Mouse (Mus musculus) lung, postnatal 0 days (tissue): Measurements from ENCODE around the gene Arhgap15. TPM values are rescaled to one million over a fixed set of nuclear protein-coding genes. Genes with fewer than 3 reads are reported as not detected.

Experiments
- ATAC-seq: fragments of 200-750 bp; cut with Nextera tagmentation; 2 replicates; pipeline ENCODE4 v1.8.0; 2017; ENCODE audit warnings: moderate library complexity
- DNase-seq: peaks from one replicate; pipeline ENCODE4 v3.0.0-alpha.2; 2016; ENCODE audit warnings: low spot score
- H3K27ac ChIP-seq: fragments of 300-500 bp; sonication (generic); 2 replicates; pipeline ENCODE4 v1.5.1; 2014; ENCODE audit warnings: antibody characterized with exemption, mild to moderate bottlenecking, low read length, mixed read lengths
- H3K27me3 ChIP-seq: fragments of 300-500 bp; sonication (generic); replicated peaks from 2 replicates; pipeline ENCODE4 v1.6.1; 2014; ENCODE audit warnings: low read length, mixed read lengths; ENCODE audit not compliant: insufficient read depth
- H3K36me3 ChIP-seq: fragments of 300-500 bp; sonication (generic); 2 replicates; pipeline ENCODE4 v1.6.1; 2014; ENCODE audit warnings: low read length, mixed read lengths; ENCODE audit not compliant: insufficient read depth
- H3K4me1 ChIP-seq: fragments of 300-500 bp; sonication (generic); 2 replicates; pipeline ENCODE4 v1.6.1; 2014; ENCODE audit warnings: antibody characterized with exemption, low read depth, low read length, mixed read lengths; ENCODE audit not compliant: insufficient read depth
- H3K4me2 ChIP-seq: fragments of 300-500 bp; sonication (generic); replicated peaks from 2 replicates; pipeline ENCODE4 v1.6.1; 2014; ENCODE audit warnings: low read depth, mild to moderate bottlenecking, low read length, moderate library complexity, mixed read lengths
- H3K4me3 ChIP-seq: fragments of 300-500 bp; sonication (generic); 2 replicates; pipeline ENCODE4 v1.5.1; 2014; ENCODE audit warnings: low read depth, low read length
- H3K9ac ChIP-seq: fragments of 300-500 bp; sonication (generic); replicated peaks from 2 replicates; pipeline ENCODE4 v1.6.1; 2014; ENCODE audit warnings: low read depth, mild to moderate bottlenecking
- H3K9me3 ChIP-seq: fragments of 300-500 bp; sonication (generic); 2 replicates; pipeline ENCODE4 v1.6.1; 2016; ENCODE audit warnings: low read length, mixed read lengths
- CTCF ChIP-seq: IDR thresholded peaks from 2 replicates; pipeline ENCODE4 v1.5.1; 2016; ENCODE audit warnings: antibody characterized with exemption, mild to moderate bottlenecking
- EP300 ChIP-seq: IDR thresholded peaks from 2 replicates; pipeline ENCODE4 v1.6.1; 2016; ENCODE audit warnings: antibody characterized with exemption, mild to moderate bottlenecking, control low read depth
- WGBS: fragments of 180-500 bp; shearing (Covaris S2); extraction: QIAGEN DNeasy Blood & Tissue Kit; methylation state at CpG from one replicate; pipeline ENCODE4 v1.1.7; 2014; 5-methylcytosine and 5-hydroxymethylcytosine counted together
- polyA plus RNA-seq: library from polyadenylated mRNA; unstranded; fragments of >200 nt; fragmentation: Nextera tagmentation; extraction: Ambion mirVana; gene quantifications from 2 replicates; pipeline ENCODE4 v1.2.1, GENCODE M21; 2015

The Arhgap15 gene
- polyA plus RNA-seq, 1 experiment from 2014 or later = 1.5 TPM

- DNase-seq (peak; percentile 44), ATAC-seq (peak; percentile 72)
- no peaks in the 10 kb centered on the region for H3K27me3 ChIP-seq
- no peak overlapping the region for H3K9ac ChIP-seq
- TF ChIP-seq CTCF (no peak), EP300 (no peak)
- no peak overlapping the region for H3K4me3 ChIP-seq
- H3K4me1 ChIP-seq = no peaks in the 10 kb centered on the region
- H3K9me3 ChIP-seq = no peaks in the 10 kb centered on the region
- H3K27ac ChIP-seq = no peak overlapping the region
- WGBS = 65% methylated on average over 11 of the region's 11 CpGs
- no peak overlapping the region for H3K4me2 ChIP-seq
- H3K36me3 ChIP-seq = no peaks in the 10 kb centered on the region
Observed at GRCm38 (mm10) chr2:44310095-44310748, 561.6 kb downstream of the Arhgap15 start.

GRCm38 (mm10) chr2:44311216-44311615, 562.6 kb downstream of the Arhgap15 start:
- Histone ChIP-seq H3K27ac (no peak overlapping the region), H3K36me3 (no peaks in the 10 kb centered on the region), H3K9me3 (no peaks in the 10 kb centered on the region), H3K4me3 (no peak overlapping the region; the same call in 1 of the 2 replicates), H3K27me3 (no peaks in the 10 kb centered on the region), H3K9ac (no peak overlapping the region), H3K4me2 (0 out of 2 replicates have a peak overlapping the region, but pooled peaks have one; percentile 25), H3K4me1 (no peaks in the 10 kb centered on the region)
- DNase-seq (no peak), ATAC-seq (no peak)
- TF ChIP-seq CTCF = no peak
- no peak for TF ChIP-seq EP300
- WGBS = 28% methylated on average over 10 of the region's 10 CpGs

GRCm38 (mm10) chr2:44313573-44313972, 564.9 kb downstream of the Arhgap15 start:
- TF ChIP-seq CTCF (no peak), EP300 (no peak)
- Histone ChIP-seq H3K9me3 (no peaks in the 10 kb centered on the region), H3K27me3 (no peaks in the 10 kb centered on the region), H3K9ac (no peak overlapping the region), H3K4me3 (no peak overlapping the region), H3K27ac (no peak overlapping the region), H3K36me3 (no peaks in the 10 kb centered on the region), H3K4me2 (no peak overlapping the region), H3K4me1 (no peaks in the 10 kb centered on the region)
- 67% methylated on average over 3 of the region's 3 CpGs for WGBS
- ATAC-seq (no peak), DNase-seq (no peak)

GRCm38 (mm10) chr2:44318436-44318835, 569.8 kb downstream of the Arhgap15 start:
- H3K4me2 ChIP-seq = no peak overlapping the region
- no peaks in the 10 kb centered on the region for H3K27me3 ChIP-seq
- H3K27ac ChIP-seq = no peak overlapping the region
- no peak overlapping the region for H3K9ac ChIP-seq
- TF ChIP-seq CTCF (no peak), EP300 (no peak)
- WGBS = 70% methylated on average over 6 of the region's 6 CpGs
- no peaks in the 10 kb centered on the region for H3K4me1 ChIP-seq
- no peak overlapping the region for H3K4me3 ChIP-seq
- H3K36me3 ChIP-seq = no peaks in the 10 kb centered on the region
- ATAC-seq (no peak), DNase-seq (no peak)
- H3K9me3 ChIP-seq = no peaks in the 10 kb centered on the region

GRCm38 (mm10) chr2:44319479-44319878, 570.9 kb downstream of the Arhgap15 start:
- Histone ChIP-seq H3K4me2 (no peak overlapping the region), H3K27ac (no peak overlapping the region), H3K27me3 (no peaks in the 10 kb centered on the region), H3K4me3 (no peak overlapping the region), H3K9ac (no peak overlapping the region), H3K9me3 (no peaks in the 10 kb centered on the region), H3K36me3 (no peaks in the 10 kb centered on the region), H3K4me1 (no peaks in the 10 kb centered on the region)
- ATAC-seq = no peak
- 93% methylated on average over 4 of the region's 4 CpGs for WGBS
- DNase-seq = no peak
- TF ChIP-seq CTCF (no peak), EP300 (no peak)

- Histone ChIP-seq H3K27me3 (no peaks in the 10 kb centered on the region), H3K36me3 (no peaks in the 10 kb centered on the region), H3K4me2 (no peak overlapping the region), H3K9ac (no peak overlapping the region), H3K4me1 (no peaks in the 10 kb centered on the region), H3K27ac (no peak overlapping the region), H3K9me3 (no peaks in the 10 kb centered on the region), H3K4me3 (no peak overlapping the region)
- WGBS = 89% methylated on average over 4 of the region's 4 CpGs
- DNase-seq = no peak
- TF ChIP-seq CTCF = no peak
- no peak for TF ChIP-seq EP300
- ATAC-seq = no peak
Observed at GRCm38 (mm10) chr2:44323813-44324212, 575.2 kb downstream of the Arhgap15 start.
